Mouse (Mus musculus): Measurements from ENCODE around the gene Mtif2. TPM values are rescaled to one million over a fixed set of nuclear protein-coding genes. Genes with fewer than 3 reads are reported as not detected.

Gene Mtif2
- 37.9 and 38.7 TPM in 2 replicates for polyA plus RNA-seq (2011; ENCODE audit: insufficient read depth, insufficient read length, low read depth, missing spikeins)

- Histone ChIP-seq H3K27ac (ENCODE audit: insufficient read depth, low read length) (peak within 1 kb of the TSS; percentile 36), H3K27me3 (ENCODE audit: control insufficient read depth, insufficient read depth, low read length, poor library complexity, severe bottlenecking) (no peaks in the 10 kb centered on the region), H3K36me3 (ENCODE audit: control insufficient read depth, insufficient read depth, low read length, poor library complexity, severe bottlenecking) (peaks cover 12% of the 10 kb centered on the region), H3K4me1 (ENCODE audit: control insufficient read depth, insufficient read depth, low read length) (no peaks in the 10 kb centered on the region), H3K4me3 (ENCODE audit: low read depth, low read length) (peak within 1 kb of the TSS; percentile 86), H3K9me3 (replicated peaks; ENCODE audit: control insufficient read depth, insufficient read depth, low read length, poor library complexity, severe bottlenecking) (no peaks in the 10 kb centered on the region), H3K9ac (ENCODE audit: low read depth, poor library complexity, severe bottlenecking) (peak within 1 kb of the TSS; percentile 81)
- TF ChIP-seq POLR2A (IDR thresholded peaks at IDR 0.05; ENCODE audit: insufficient read depth, low read length) (peak; percentile 79), CTCF (IDR thresholded peaks at IDR 0.05; ENCODE audit: low read depth, low read length) (no peak), EP300 (IDR thresholded peaks at IDR 0.05; ENCODE audit: insufficient read depth, low read depth, low read length) (peak; percentile 27; the same call in 1 of the 2 replicates)
Measured at GRCm38 (mm10) chr11:29525988-29526794, at the start of gene Mtif2. Gene Mtif2, plus strand, starts transcription at chr11:29526408.

- H3K9ac ChIP-seq (ENCODE audit: low read depth, poor library complexity, severe bottlenecking), result no peak overlapping the region
- H3K27me3 ChIP-seq (ENCODE audit: control insufficient read depth, insufficient read depth, low read length, poor library complexity, severe bottlenecking), result no peaks in the 10 kb centered on the region
- no peak overlapping the region for H3K4me3 ChIP-seq (ENCODE audit: low read depth, low read length)
- no peaks in the 10 kb centered on the region for H3K4me1 ChIP-seq (ENCODE audit: control insufficient read depth, insufficient read depth, low read length)
- TF ChIP-seq EP300 (IDR thresholded peaks at IDR 0.05; ENCODE audit: insufficient read depth, low read depth, low read length), result no peak
- no peak for TF ChIP-seq POLR2A (IDR thresholded peaks at IDR 0.05; ENCODE audit: insufficient read depth, low read length)
- H3K36me3 ChIP-seq (ENCODE audit: control insufficient read depth, insufficient read depth, low read length, poor library complexity, severe bottlenecking), result no peaks in the 10 kb centered on the region
- no peak overlapping the region for H3K27ac ChIP-seq (ENCODE audit: insufficient read depth, low read length)
- no peaks in the 10 kb centered on the region for H3K9me3 ChIP-seq (replicated peaks; ENCODE audit: control insufficient read depth, insufficient read depth, low read length, poor library complexity, severe bottlenecking)
Measured at GRCm38 (mm10) chr11:29493135-29493534, 33.1 kb upstream of the Mtif2 start.

GRCm38 (mm10) chr11:29496962-29497361, 29.2 kb upstream of the Mtif2 start:
- no peaks in the 10 kb centered on the region for H3K36me3 ChIP-seq (ENCODE audit: control insufficient read depth, insufficient read depth, low read length, poor library complexity, severe bottlenecking)
- H3K9me3 ChIP-seq (replicated peaks; ENCODE audit: control insufficient read depth, insufficient read depth, low read length, poor library complexity, severe bottlenecking), result no peaks in the 10 kb centered on the region
- H3K4me3 ChIP-seq (ENCODE audit: low read depth, low read length), result no peak overlapping the region
- TF ChIP-seq POLR2A (IDR thresholded peaks at IDR 0.05; ENCODE audit: insufficient read depth, low read length), result no peak
- TF ChIP-seq EP300 (IDR thresholded peaks at IDR 0.05; ENCODE audit: insufficient read depth, low read depth, low read length), result no peak
- no peak for TF ChIP-seq CTCF (IDR thresholded peaks at IDR 0.05; ENCODE audit: low read depth, low read length)
- no peaks in the 10 kb centered on the region for H3K27me3 ChIP-seq (ENCODE audit: control insufficient read depth, insufficient read depth, low read length, poor library complexity, severe bottlenecking)
- no peak overlapping the region for H3K9ac ChIP-seq (ENCODE audit: low read depth, poor library complexity, severe bottlenecking)
- H3K27ac ChIP-seq (ENCODE audit: insufficient read depth, low read length), result no peak overlapping the region
- H3K4me1 ChIP-seq (ENCODE audit: control insufficient read depth, insufficient read depth, low read length), result no peaks in the 10 kb centered on the region

- no peaks in the 10 kb centered on the region for H3K4me1 ChIP-seq (ENCODE audit: control insufficient read depth, insufficient read depth, low read length)
- H3K36me3 ChIP-seq (ENCODE audit: control insufficient read depth, insufficient read depth, low read length, poor library complexity, severe bottlenecking), result peaks cover 8% of the 10 kb centered on the region
Measured at GRCm38 (mm10) chr11:29503948-29504893, 22.0 kb upstream of the Mtif2 start.

DNA sequence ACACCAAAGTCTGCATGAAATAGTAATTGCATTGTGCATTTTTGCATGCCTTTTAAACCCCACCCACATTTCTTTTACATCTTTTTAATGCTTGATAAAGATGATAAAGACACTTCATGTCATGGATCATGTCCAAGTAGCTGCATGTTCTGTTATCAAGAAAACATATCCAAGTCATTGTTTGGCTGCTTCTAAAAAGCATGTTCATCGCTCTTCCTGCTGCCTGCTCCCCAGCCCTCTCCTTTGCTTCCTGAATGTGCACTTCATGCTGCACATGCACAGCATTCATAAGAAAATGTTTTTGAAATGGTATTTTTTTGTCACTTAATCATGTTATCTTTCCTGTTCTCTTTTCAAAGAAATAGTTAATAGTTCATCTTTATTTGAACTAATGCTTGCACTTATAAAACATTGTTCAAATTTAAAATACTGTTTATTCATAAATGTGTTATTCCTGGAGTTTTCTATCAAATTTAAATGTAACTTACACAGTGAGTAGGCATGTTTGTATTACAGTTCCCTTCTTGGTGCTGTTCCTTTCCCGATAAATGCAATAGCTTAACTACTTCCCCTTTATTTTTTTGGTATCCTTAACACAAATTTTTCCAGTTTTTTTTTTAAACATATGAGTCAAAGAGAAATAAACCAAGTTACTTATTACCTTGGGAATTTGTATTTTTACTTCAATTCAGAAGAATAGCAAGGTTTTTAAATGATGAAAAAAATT, 21.1 kb upstream of the Mtif2 start:
- H3K9ac ChIP-seq (ENCODE audit: low read depth, poor library complexity, severe bottlenecking), result no peak overlapping the region
- H3K27ac ChIP-seq (ENCODE audit: insufficient read depth, low read length), result no peak overlapping the region
- H3K36me3 ChIP-seq (ENCODE audit: control insufficient read depth, insufficient read depth, low read length, poor library complexity, severe bottlenecking), result peaks cover 8% of the 10 kb centered on the region
- H3K4me3 ChIP-seq (ENCODE audit: low read depth, low read length), result no peak overlapping the region
- H3K4me1 ChIP-seq (ENCODE audit: control insufficient read depth, insufficient read depth, low read length), result no peaks in the 10 kb centered on the region
- H3K27me3 ChIP-seq (ENCODE audit: control insufficient read depth, insufficient read depth, low read length, poor library complexity, severe bottlenecking), result no peaks in the 10 kb centered on the region
- no peaks in the 10 kb centered on the region for H3K9me3 ChIP-seq (replicated peaks; ENCODE audit: control insufficient read depth, insufficient read depth, low read length, poor library complexity, severe bottlenecking)
- TF ChIP-seq CTCF (IDR thresholded peaks at IDR 0.05; ENCODE audit: low read depth, low read length) (no peak), EP300 (IDR thresholded peaks at IDR 0.05; ENCODE audit: insufficient read depth, low read depth, low read length) (no peak), POLR2A (IDR thresholded peaks at IDR 0.05; ENCODE audit: insufficient read depth, low read length) (no peak)

More at GRCm38 (mm10) chr11:29503948-29504893, 22.0 kb upstream of the Mtif2 start:
- TF ChIP-seq EP300 (IDR thresholded peaks at IDR 0.05; ENCODE audit: insufficient read depth, low read depth, low read length) (no peak), CTCF (IDR thresholded peaks at IDR 0.05; ENCODE audit: low read depth, low read length) (no peak), POLR2A (IDR thresholded peaks at IDR 0.05; ENCODE audit: insufficient read depth, low read length) (no peak)
- Histone ChIP-seq H3K27me3 (ENCODE audit: control insufficient read depth, insufficient read depth, low read length, poor library complexity, severe bottlenecking) (no peaks in the 10 kb centered on the region), H3K9ac (ENCODE audit: low read depth, poor library complexity, severe bottlenecking) (no peak overlapping the region), H3K4me3 (ENCODE audit: low read depth, low read length) (no peak overlapping the region), H3K27ac (ENCODE audit: insufficient read depth, low read length) (no peak overlapping the region), H3K9me3 (replicated peaks; ENCODE audit: control insufficient read depth, insufficient read depth, low read length, poor library complexity, severe bottlenecking) (no peaks in the 10 kb centered on the region)
